Mouse (Mus musculus): ENCODE measurements around the gene 4930467E23Rik.
"Not testable (repeated sequence)": the region's sequence is repeated elsewhere in the genome, so short reads cannot be mapped to it uniquely, and the experiment has no call there.

Gene 4930467E23Rik

GRCm38 (mm10) chr8:19780658-19781057 lies 51.3 kb downstream of the 4930467E23Rik start:
- DNase-seq (ENCODE audit: low read depth, low spot score), result not testable (repeated sequence)

- not testable (repeated sequence) for DNase-seq (ENCODE audit: low read depth, low spot score)
Measured at GRCm38 (mm10) chr8:19781328-19782114, 52.1 kb downstream of the 4930467E23Rik start.

GRCm38 (mm10) chr8:19782736-19783135 lies 53.4 kb downstream of the 4930467E23Rik start:
- DNase-seq (ENCODE audit: low read depth, low spot score), result not testable (repeated sequence)

DNA sequence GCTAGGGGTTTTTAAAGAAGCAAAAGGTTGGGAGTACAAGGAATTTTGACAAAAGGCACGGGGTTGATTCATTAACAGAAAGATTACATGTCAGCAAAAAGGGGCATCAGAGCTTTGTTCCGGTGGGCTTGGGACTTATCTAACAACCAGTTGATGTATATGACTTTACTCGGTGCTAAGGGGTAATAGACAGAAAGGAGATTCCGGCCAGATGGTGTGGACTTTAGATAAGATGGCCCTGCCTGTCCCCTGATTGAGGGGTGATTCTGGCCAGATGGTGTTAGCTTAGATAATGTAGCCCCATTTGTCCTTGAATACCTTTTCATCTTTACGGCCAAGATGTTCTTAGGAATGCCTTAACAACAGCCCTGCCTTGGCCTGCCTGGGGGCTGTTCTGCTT lies 54.5 kb downstream of the 4930467E23Rik start:
- not testable (repeated sequence) for DNase-seq (ENCODE audit: low read depth, low spot score)

- DNase-seq (ENCODE audit: low read depth, low spot score), result peak; percentile 98
Measured at GRCm38 (mm10) chr8:19784554-19785364, 55.4 kb downstream of the 4930467E23Rik start.

GRCm38 (mm10) chr8:19792696-19793095 lies 63.3 kb downstream of the 4930467E23Rik start:
- DNase-seq (ENCODE audit: low read depth, low spot score), result not testable (repeated sequence)
